Mouse (Mus musculus): ENCODE results near the gene Bace2. TPM values are rescaled to one million over a fixed set of nuclear protein-coding genes. Genes with fewer than 3 reads are reported as not detected.
A peak's percentile ranks its signal among the peaks of the same experiment; 100 is the strongest.

Gene Bace2
- polyA plus RNA-seq, 1 experiment from 2014 or later: 17.8 TPM

DNA sequence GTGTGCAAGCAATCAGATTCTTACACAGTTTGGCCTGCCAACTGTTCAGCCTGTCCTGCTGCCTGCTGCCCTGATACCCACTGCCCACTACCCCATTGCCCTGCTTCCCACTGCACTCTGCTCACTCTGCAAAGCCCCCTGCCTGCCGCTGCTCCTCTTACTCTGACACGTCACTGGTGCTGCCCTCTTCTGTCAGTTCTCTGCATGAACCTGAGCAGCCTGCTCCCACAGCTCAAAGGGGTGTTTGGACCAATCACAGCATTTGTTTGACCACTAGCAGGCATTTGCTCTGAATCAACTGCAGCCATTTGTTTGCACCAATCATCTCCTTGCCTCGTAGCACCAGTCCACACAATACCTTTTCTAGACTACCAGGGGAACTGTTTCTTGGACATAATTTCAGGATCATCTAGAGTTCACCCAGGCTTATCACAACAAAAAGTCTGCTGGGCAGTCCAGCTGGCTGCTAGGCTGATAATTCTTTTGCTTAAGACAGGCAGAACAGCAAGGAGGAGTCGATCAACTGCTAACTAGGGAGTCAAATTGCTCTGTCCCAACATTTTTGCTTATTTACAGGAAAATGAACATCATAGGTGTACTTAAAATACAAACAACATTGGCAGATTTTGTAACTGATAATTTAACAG lies 61.5 kb downstream of the Bace2 start:
- H3K4me1 ChIP-seq (replicated peaks; ENCODE audit: control insufficient read depth, insufficient read depth, low read length): no peaks in the 10 kb centered on the region
- no peaks in the 10 kb centered on the region for H3K36me3 ChIP-seq (ENCODE audit: control insufficient read depth, insufficient read depth)
- H3K9ac ChIP-seq (ENCODE audit: low read depth, low read length): no peak overlapping the region
- H3K4me3 ChIP-seq (ENCODE audit: low read depth, low read length): no peak overlapping the region
- H3K4me2 ChIP-seq (replicated peaks; ENCODE audit: low read depth): no peak overlapping the region
- no peaks in the 10 kb centered on the region for H3K27me3 ChIP-seq (replicated peaks; ENCODE audit: control insufficient read depth, insufficient read depth, low read length)
- H3K9me3 ChIP-seq (ENCODE audit: control insufficient read depth): no peaks in the 10 kb centered on the region
- H3K27ac ChIP-seq (ENCODE audit: low read depth, low read length): no peak overlapping the region
- no peak for ATAC-seq
- WGBS: 10% methylated on average over 4 of the region's 4 CpGs
- peak; percentile 79 for TF ChIP-seq CTCF (IDR thresholded peaks at IDR 0.05; ENCODE audit: low read depth)

DNA sequence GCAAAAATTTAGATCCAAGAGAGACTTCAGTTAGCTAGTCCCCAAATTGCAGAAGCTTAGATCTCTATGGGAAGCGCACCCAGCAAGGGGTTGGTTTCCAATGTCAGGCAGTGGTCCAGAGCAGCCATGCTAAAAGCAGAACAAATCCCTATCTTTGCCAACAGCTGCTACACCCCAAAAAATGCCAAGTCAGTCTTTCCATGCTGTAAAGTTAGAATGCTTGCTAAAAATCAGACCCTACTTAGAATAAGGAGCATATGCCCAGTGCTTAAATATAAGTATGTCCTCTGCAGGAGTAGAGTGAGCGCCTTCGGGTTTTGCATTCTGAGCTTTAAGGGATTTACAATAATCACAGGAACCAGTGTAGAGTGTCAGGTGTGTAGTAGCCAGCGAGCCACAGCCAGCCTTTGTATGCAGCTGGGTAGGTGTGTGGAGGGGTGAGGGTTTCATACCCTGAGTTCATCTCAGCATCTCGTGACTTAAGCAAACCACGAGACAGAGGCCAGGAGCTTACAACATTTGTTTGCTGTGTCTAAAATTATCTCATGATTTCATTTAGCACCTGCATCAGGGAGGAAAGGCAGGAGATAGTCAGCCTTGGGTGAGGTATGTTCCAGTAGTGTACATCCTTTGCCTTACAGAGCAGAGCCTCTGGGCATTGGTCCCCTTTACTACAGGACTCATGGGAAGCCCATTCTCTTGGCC lies 62.4 kb downstream of the Bace2 start:
- no peaks in the 10 kb centered on the region for H3K27me3 ChIP-seq (replicated peaks; ENCODE audit: control insufficient read depth, insufficient read depth, low read length)
- H3K9me3 ChIP-seq (ENCODE audit: control insufficient read depth): no peaks in the 10 kb centered on the region
- H3K4me3 ChIP-seq (ENCODE audit: low read depth, low read length): no peak overlapping the region
- H3K27ac ChIP-seq (ENCODE audit: low read depth, low read length): no peak overlapping the region
- no peaks in the 10 kb centered on the region for H3K36me3 ChIP-seq (ENCODE audit: control insufficient read depth, insufficient read depth)
- H3K9ac ChIP-seq (ENCODE audit: low read depth, low read length): no peak overlapping the region
- H3K4me1 ChIP-seq (replicated peaks; ENCODE audit: control insufficient read depth, insufficient read depth, low read length): no peaks in the 10 kb centered on the region
- no peak overlapping the region for H3K4me2 ChIP-seq (replicated peaks; ENCODE audit: low read depth)
- no peak for TF ChIP-seq CTCF (IDR thresholded peaks at IDR 0.05; ENCODE audit: low read depth)
- ATAC-seq: no peak
- 82% methylated on average over 6 of the region's 6 CpGs for WGBS

DNA sequence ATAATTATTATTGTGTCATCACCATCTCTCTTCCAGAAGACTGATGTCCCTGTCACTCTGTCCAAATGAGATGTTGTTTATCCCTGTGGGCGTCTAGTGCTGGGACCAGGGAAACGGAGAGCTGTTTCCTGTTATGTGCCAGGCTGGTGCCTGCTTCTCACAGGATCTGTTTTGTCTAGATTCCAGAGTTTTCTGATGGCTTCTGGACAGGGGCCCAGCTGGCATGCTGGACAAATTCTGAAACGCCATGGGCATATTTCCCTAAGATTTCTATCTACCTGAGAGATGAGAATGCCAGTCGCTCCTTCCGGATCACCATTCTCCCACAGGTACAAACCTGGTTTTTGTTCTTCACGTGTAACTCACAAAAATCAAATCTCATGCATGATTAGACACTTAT lies 65.1 kb downstream of the Bace2 start:
- no peak for TF ChIP-seq CTCF (IDR thresholded peaks at IDR 0.05; ENCODE audit: low read depth)
- Histone ChIP-seq H3K9ac (ENCODE audit: low read depth, low read length) (no peak overlapping the region), H3K4me1 (replicated peaks; ENCODE audit: control insufficient read depth, insufficient read depth, low read length) (no peaks in the 10 kb centered on the region), H3K4me2 (replicated peaks; ENCODE audit: low read depth) (no peak overlapping the region), H3K9me3 (ENCODE audit: control insufficient read depth) (no peaks in the 10 kb centered on the region), H3K27me3 (replicated peaks; ENCODE audit: control insufficient read depth, insufficient read depth, low read length) (no peaks in the 10 kb centered on the region), H3K27ac (ENCODE audit: low read depth, low read length) (no peak overlapping the region), H3K36me3 (ENCODE audit: control insufficient read depth, insufficient read depth) (no peaks in the 10 kb centered on the region), H3K4me3 (ENCODE audit: low read depth, low read length) (no peak overlapping the region)
- ATAC-seq: no peak
- 83% methylated on average over 6 of the region's 6 CpGs for WGBS

DNA sequence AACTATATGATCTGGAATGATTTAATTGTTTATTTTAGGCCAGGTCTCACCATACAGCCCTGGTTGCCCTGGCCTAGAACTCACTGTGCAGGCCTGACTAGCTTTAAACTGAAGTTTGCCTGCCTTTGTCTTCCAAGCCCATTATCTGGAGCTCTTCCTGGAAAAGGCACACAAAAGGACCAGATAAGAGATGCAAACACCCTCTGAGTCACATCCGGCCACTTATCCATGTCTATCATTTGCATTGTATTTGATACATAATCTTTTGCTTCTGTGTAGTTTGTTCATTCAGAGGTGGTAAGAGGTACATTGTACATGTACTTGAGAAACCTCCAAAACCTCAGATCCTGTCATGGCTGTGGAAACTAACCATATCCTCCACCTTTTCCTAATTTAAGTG lies 67.1 kb downstream of the Bace2 start:
- Histone ChIP-seq H3K27me3 (replicated peaks; ENCODE audit: control insufficient read depth, insufficient read depth, low read length) (no peaks in the 10 kb centered on the region), H3K4me1 (replicated peaks; ENCODE audit: control insufficient read depth, insufficient read depth, low read length) (no peaks in the 10 kb centered on the region), H3K9ac (ENCODE audit: low read depth, low read length) (no peak overlapping the region), H3K9me3 (ENCODE audit: control insufficient read depth) (no peaks in the 10 kb centered on the region), H3K4me3 (ENCODE audit: low read depth, low read length) (no peak overlapping the region), H3K36me3 (ENCODE audit: control insufficient read depth, insufficient read depth) (no peaks in the 10 kb centered on the region), H3K27ac (ENCODE audit: low read depth, low read length) (no peak overlapping the region), H3K4me2 (replicated peaks; ENCODE audit: low read depth) (no peak overlapping the region)
- ATAC-seq: no peak
- TF ChIP-seq CTCF (IDR thresholded peaks at IDR 0.05; ENCODE audit: low read depth): no peak
- WGBS: 82% methylated on average over 1 of the region's 1 CpGs

DNA sequence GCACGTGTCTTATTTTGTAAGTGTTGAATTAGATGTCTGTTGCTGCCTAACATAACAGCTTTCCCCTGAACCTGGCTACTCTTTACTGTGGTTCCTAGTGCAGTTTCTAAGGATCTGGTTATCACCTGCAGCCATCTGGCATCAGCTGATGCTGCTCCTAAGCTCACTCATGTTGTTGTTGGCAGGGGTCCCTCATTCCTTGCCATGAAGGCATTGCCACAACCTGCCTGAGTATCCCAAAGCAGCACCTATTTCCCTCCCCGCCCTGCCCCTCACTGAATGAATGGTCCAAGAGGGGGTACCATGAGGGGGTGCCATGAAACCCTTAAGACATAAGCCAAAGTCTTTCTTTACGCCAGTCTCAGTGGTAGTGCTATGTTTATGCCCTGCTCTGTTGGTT lies 71.5 kb downstream of the Bace2 start:
- WGBS: 88% methylated on average over 3 of the region's 3 CpGs
- no peak for ATAC-seq

DNA sequence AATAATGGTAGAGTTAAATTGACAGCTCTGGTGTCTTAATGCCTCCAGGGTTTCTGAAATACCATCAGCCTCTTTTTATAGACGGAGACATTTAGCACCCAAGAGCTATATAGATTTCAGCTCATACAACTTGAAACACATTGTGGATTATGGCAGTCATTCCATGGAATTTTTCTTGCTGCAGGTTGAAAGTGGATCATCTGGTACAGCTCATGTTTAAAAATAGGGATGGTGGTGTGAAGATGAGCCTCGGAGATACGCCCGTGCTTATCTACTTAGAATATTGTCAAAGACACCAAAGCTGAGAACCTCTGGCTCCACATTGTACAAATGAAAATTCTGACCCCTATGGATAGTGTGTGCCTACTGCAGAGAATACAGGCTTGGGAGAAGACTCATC lies 73.5 kb downstream of the Bace2 start:
- H3K4me2 ChIP-seq (replicated peaks; ENCODE audit: low read depth): no peak overlapping the region
- no peak overlapping the region for H3K27ac ChIP-seq (ENCODE audit: low read depth, low read length)
- no peak overlapping the region for H3K9ac ChIP-seq (ENCODE audit: low read depth, low read length)
- no peak for TF ChIP-seq CTCF (IDR thresholded peaks at IDR 0.05; ENCODE audit: low read depth)
- no peak overlapping the region for H3K4me3 ChIP-seq (ENCODE audit: low read depth, low read length)
- H3K27me3 ChIP-seq (replicated peaks; ENCODE audit: control insufficient read depth, insufficient read depth, low read length): no peaks in the 10 kb centered on the region
- no peaks in the 10 kb centered on the region for H3K4me1 ChIP-seq (replicated peaks; ENCODE audit: control insufficient read depth, insufficient read depth, low read length)
- 94% methylated on average over 4 of the region's 4 CpGs for WGBS
- no peaks in the 10 kb centered on the region for H3K9me3 ChIP-seq (ENCODE audit: control insufficient read depth)
- no peak for ATAC-seq
- no peaks in the 10 kb centered on the region for H3K36me3 ChIP-seq (ENCODE audit: control insufficient read depth, insufficient read depth)

More for the DNA sequence above, 71.5 kb downstream of the Bace2 start:
- Histone ChIP-seq H3K4me3 (ENCODE audit: low read depth, low read length) (no peak overlapping the region), H3K27me3 (replicated peaks; ENCODE audit: control insufficient read depth, insufficient read depth, low read length) (no peaks in the 10 kb centered on the region), H3K27ac (ENCODE audit: low read depth, low read length) (no peak overlapping the region), H3K9me3 (ENCODE audit: control insufficient read depth) (no peaks in the 10 kb centered on the region), H3K4me2 (replicated peaks; ENCODE audit: low read depth) (no peak overlapping the region), H3K9ac (ENCODE audit: low read depth, low read length) (no peak overlapping the region), H3K36me3 (ENCODE audit: control insufficient read depth, insufficient read depth) (no peaks in the 10 kb centered on the region), H3K4me1 (replicated peaks; ENCODE audit: control insufficient read depth, insufficient read depth, low read length) (no peaks in the 10 kb centered on the region)
- TF ChIP-seq CTCF (IDR thresholded peaks at IDR 0.05; ENCODE audit: low read depth): no peak

Data from intestine, postnatal 0 days (tissue).